Mouse (Mus musculus): ENCODE measurements around the gene Epb41l2. TPM values are rescaled to one million over a fixed set of nuclear protein-coding genes. Genes with fewer than 3 reads are reported as not detected.

Gene Epb41l2
- polyA plus RNA-seq (2012; rRNA removed; ENCODE audit: low replicate concordance), result 3.8 and 7.8 TPM in 2 replicates

DNA sequence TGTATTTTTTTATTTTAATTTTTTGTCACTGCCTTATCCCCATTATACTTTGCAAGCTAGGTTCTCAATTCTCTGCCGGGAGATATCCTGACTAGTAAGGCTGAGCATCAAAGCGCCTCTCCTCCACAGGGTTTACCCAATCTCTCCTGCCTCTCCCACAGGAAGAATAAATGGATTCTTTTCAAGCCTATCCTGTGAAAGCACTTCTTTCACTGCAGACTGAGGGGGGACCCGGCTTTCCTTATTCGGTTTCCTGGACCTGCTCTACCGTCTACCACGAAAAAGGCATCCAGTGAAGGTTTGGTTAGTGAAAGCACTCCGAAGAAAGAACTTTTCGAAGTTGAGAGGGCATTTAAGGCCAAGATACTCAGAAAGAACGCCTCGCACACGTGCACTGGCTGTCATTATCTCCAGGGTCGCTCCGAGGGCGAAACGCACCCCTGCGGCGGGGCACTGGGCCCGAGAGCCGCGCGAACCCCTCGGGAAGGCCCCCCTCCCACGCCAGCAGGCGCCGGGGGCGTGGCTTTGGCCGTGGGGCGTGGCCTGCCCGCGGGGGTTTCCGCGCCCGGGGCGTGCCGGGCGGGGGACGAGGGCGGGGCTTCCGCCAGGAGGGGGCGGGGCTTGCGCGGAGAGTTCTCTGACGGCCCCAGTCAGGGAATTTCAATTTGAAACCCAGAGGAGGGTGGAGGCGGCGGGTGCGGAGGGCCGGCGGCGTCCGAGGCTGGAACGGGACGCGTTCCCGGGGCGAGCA lies at the start of gene Epb41l2:
Gene Epb41l2, plus strand, starts transcription at position 591 of the 751 bp plus-strand sequence.

DNA sequence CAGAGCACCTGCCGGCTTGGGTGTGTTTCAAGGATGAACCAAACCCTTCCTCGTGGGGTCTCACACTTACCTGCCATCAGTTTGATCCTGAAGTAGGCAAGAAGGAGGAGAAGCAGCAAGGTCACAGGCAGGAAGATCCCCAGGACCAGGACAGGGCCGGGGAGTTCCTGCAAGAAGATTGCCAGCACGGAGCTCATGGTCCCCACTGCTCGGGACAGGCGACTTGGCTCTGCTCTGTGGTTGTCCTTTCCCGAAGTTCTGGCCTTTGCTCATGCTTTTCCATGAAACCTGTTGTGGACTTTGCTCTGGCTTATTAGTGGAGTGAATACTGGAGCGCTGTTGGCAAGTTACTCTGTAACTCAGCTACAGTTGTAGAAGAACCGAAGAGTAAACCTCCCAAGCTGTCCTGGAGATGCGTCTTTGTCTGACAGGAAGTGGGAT lies 176.3 kb downstream of the Epb41l2 start, which contains the start of gene Smlr1:
Gene Smlr1, minus strand, starts transcription at position 377 of the 441 bp plus-strand sequence.

Other genes starting within 250 kb of the Epb41l2 start
- 1.9 and 2.0 TPM in 2 replicates for gene Akap7, start 51.9 kb upstream of the Epb41l2 start, polyA plus RNA-seq (2012; rRNA removed; ENCODE audit: low replicate concordance)
- gene Smlr1, start 176.5 kb downstream of the Epb41l2 start, polyA plus RNA-seq (2012; rRNA removed; ENCODE audit: low replicate concordance), result 28.5 and 80.6 TPM in 2 replicates

Data from duodenum, adult 2 months (tissue).